Mouse (Mus musculus) lung, postnatal 36 days (tissue): ENCODE data around the gene Tgm6.

ENCODE experiments used
- DNase-seq: peaks from one replicate; pipeline ENCODE4 v3.0.0; 2022; ENCODE audit warnings: mixed read lengths

The Tgm6 gene

GRCm38 (mm10) chr2:130178706-130179506 is 66.7 kb downstream of the Tgm6 start, which contains the start of gene Snrpb:
Gene Snrpb (minus strand): TSS chr2:130179403.
- DNase-seq: peak; percentile 95

GRCm38 (mm10) chr2:130179507-130180019 is 67.3 kb downstream of the Tgm6 start:
- no peak for DNase-seq

GRCm38 (mm10) chr2:130188391-130188790 is 76.2 kb downstream of the Tgm6 start:
- DNase-seq: no peak

- DNase-seq: no peak
Measured at GRCm38 (mm10) chr2:130194894-130195293, 82.7 kb downstream of the Tgm6 start, which contains the start of gene Tmc2. Gene Tmc2 (plus strand): TSS chr2:130195194.

- no peak for DNase-seq
Measured at GRCm38 (mm10) chr2:130200961-130201360, 88.7 kb downstream of the Tgm6 start.
